Mouse (Mus musculus): ENCODE measurements around the gene Arsg.

Arsg gene

GRCm38 (mm10) chr11:109544432-109544831 is 71.3 kb downstream of the Arsg start:
- DNase-seq (ENCODE audit: low read depth, low spot score), result no peak

GRCm38 (mm10) chr11:109545265-109545664 is 72.1 kb downstream of the Arsg start:
- DNase-seq (ENCODE audit: low read depth, low spot score), result no peak

GRCm38 (mm10) chr11:109545700-109546143 is 72.5 kb downstream of the Arsg start:
- DNase-seq (ENCODE audit: low read depth, low spot score), result no peak

GRCm38 (mm10) chr11:109546305-109547001 is 73.3 kb downstream of the Arsg start:
- DNase-seq (ENCODE audit: low read depth, low spot score), result no peak

GRCm38 (mm10) chr11:109547652-109548051 is 74.5 kb downstream of the Arsg start:
- DNase-seq (ENCODE audit: low read depth, low spot score), result no peak

GRCm38 (mm10) chr11:109549599-109550290 is 76.6 kb downstream of the Arsg start:
- DNase-seq (ENCODE audit: low read depth, low spot score), result no peak

- DNase-seq (ENCODE audit: low read depth, low spot score), result no peak
Measured at GRCm38 (mm10) chr11:109553921-109554320, 80.7 kb downstream of the Arsg start.

GRCm38 (mm10) chr11:109554443-109554842 is 81.3 kb downstream of the Arsg start:
- DNase-seq (ENCODE audit: low read depth, low spot score), result peak; percentile 8

- DNase-seq (ENCODE audit: low read depth, low spot score), result no peak
Measured at GRCm38 (mm10) chr11:109556130-109556529, 83.0 kb downstream of the Arsg start.

GRCm38 (mm10) chr11:109557419-109557818 is 84.2 kb downstream of the Arsg start:
- no peak for DNase-seq (ENCODE audit: low read depth, low spot score)

GRCm38 (mm10) chr11:109559241-109559640 is 86.1 kb downstream of the Arsg start:
- no peak for DNase-seq (ENCODE audit: low read depth, low spot score)

- DNase-seq (ENCODE audit: low read depth, low spot score), result peak; percentile 32
Measured at GRCm38 (mm10) chr11:109560793-109561257, 87.7 kb downstream of the Arsg start.

GRCm38 (mm10) chr11:109561445-109561844 is 88.3 kb downstream of the Arsg start:
- no peak for DNase-seq (ENCODE audit: low read depth, low spot score)

GRCm38 (mm10) chr11:109563708-109564107 is 90.5 kb downstream of the Arsg start:
- DNase-seq (ENCODE audit: low read depth, low spot score), result no peak

GRCm38 (mm10) chr11:109564466-109565214 is 91.5 kb downstream of the Arsg start:
- DNase-seq (ENCODE audit: low read depth, low spot score), result no peak

- DNase-seq (ENCODE audit: low read depth, low spot score), result peak; percentile 15
Measured at GRCm38 (mm10) chr11:109569007-109569618, 95.9 kb downstream of the Arsg start.

GRCm38 (mm10) chr11:109569809-109570208 is 96.6 kb downstream of the Arsg start:
- DNase-seq (ENCODE audit: low read depth, low spot score), result no peak

- DNase-seq (ENCODE audit: low read depth, low spot score), result no peak
Measured at GRCm38 (mm10) chr11:109572051-109572450, 98.9 kb downstream of the Arsg start.

- DNase-seq (ENCODE audit: low read depth, low spot score), result no peak
Measured at GRCm38 (mm10) chr11:109574604-109575003, 101.4 kb downstream of the Arsg start.

GRCm38 (mm10) chr11:109575832-109576231 is 102.7 kb downstream of the Arsg start:
- DNase-seq (ENCODE audit: low read depth, low spot score), result peak; percentile 35

GRCm38 (mm10) chr11:109578536-109578935 is 105.4 kb downstream of the Arsg start:
- no peak for DNase-seq (ENCODE audit: low read depth, low spot score)

- DNase-seq (ENCODE audit: low read depth, low spot score), result peak; percentile 16
Measured at GRCm38 (mm10) chr11:109579999-109580398, 106.8 kb downstream of the Arsg start.
